8 mouse cellular contexts compared by ENCODE assay signal in genomic region chr9:123365942-123366707, GRCm38 (mm10). TPM values are rescaled to one million over a fixed set of nuclear protein-coding genes. Genes with fewer than 3 reads are reported as not detected.
DNase-seq lines count a peak whose midpoint lies in the region; TF ChIP-seq lines count a peak whose summit lies in the region.

No protein-coding gene starts in this region.

- no peaks in the 10 kb centered on the region for H3K36me3 ChIP-seq in spleen, adult 2 months (ENCODE audit: control insufficient read depth, insufficient read depth, low read length)
- H3K36me3 ChIP-seq in myocyte (ENCODE audit: control insufficient read depth, insufficient read depth) = no peaks in the 10 kb centered on the region

- H3K4me3 ChIP-seq in cerebellum, adult 2 months (replicated peaks; ENCODE audit: insufficient read depth, low read depth, low read length) = peak overlapping the region; percentile 90
- H3K4me3 ChIP-seq in spleen, adult 2 months (ENCODE audit: extremely low read depth, insufficient read depth, insufficient read length) = peak overlapping the region; percentile 80
- peak overlapping the region; percentile 63 for H3K4me3 ChIP-seq in myocyte

- peak overlapping the region; percentile 13; the same call in 1 of the 2 replicates for H3K27ac ChIP-seq in cerebellum, adult 2 months (ENCODE audit: insufficient read depth, low read length)
- H3K27ac ChIP-seq in spleen, adult 2 months (ENCODE audit: insufficient read depth, low read length) = no peak overlapping the region

- H3ac ChIP-seq in myocyte (ENCODE audit: control insufficient read depth, insufficient read length) = peak overlapping the region; percentile 6

- no peak for TF ChIP-seq POLR2A in cerebellum, adult 2 months (IDR thresholded peaks at IDR 0.05; ENCODE audit: borderline replicate concordance, insufficient read depth, low read length)
- no peak for TF ChIP-seq POLR2A in spleen, adult 2 months (IDR thresholded peaks at IDR 0.05; ENCODE audit: low read depth, low read length)
- no peak for TF ChIP-seq POLR2A in myocyte (IDR thresholded peaks at IDR 0.05; ENCODE audit: insufficient read length, low read depth)

- no peaks in the 10 kb centered on the region for H3K79me2 ChIP-seq in myocyte (ENCODE audit: control insufficient read depth, insufficient read depth)

- no peaks in the 10 kb centered on the region for H3K4me1 ChIP-seq in cerebellum, adult 2 months (ENCODE audit: control insufficient read depth, insufficient read depth, low read length)
- no peaks in the 10 kb centered on the region for H3K4me1 ChIP-seq in spleen, adult 2 months (ENCODE audit: control insufficient read depth, insufficient read depth, insufficient read length)

- no peak for DNase-seq in cerebellum, adult 2 months
- DNase-seq in cerebellum, postnatal 25 days = no peak
- DNase-seq in spleen, adult 2 months (ENCODE audit: low read depth in 1 of 2, low spot score in 2 of 2) = no peak
- DNase-seq in spleen, adult 12 weeks (ENCODE audit: low spot score) = no peak
- DNase-seq in induced T-regulatory cell, adult 2 months (ENCODE audit: low read depth) = peak; percentile 29
- DNase-seq in c-Kit-positive CD71-positive TER-119-positive erythroid progenitor cells, embryonic 14.5 days (ENCODE audit: low spot score) = no peak
- DNase-seq in kidney, adult 9 months = no peak

- WGBS in cerebellum, adult 2 months = 24% methylated on average over 9 of the region's 9 CpGs
- WGBS in spleen, adult 2 months = 37% methylated on average over 9 of the region's 9 CpGs

- H3K4me2 ChIP-seq in myocyte (ENCODE audit: low read depth) = peak overlapping the region; percentile 84

- no peaks in the 10 kb centered on the region for H3K27me3 ChIP-seq in cerebellum, adult 2 months (ENCODE audit: control insufficient read depth, insufficient read depth, low read length)
- H3K27me3 ChIP-seq in spleen, adult 2 months (ENCODE audit: control insufficient read depth, insufficient read depth, low read length) = no peaks in the 10 kb centered on the region
- no peaks in the 10 kb centered on the region for H3K27me3 ChIP-seq in myocyte (ENCODE audit: control insufficient read depth, insufficient read depth, insufficient read length)

- no peak for TF ChIP-seq CTCF in cerebellum, adult 2 months (IDR thresholded peaks at IDR 0.05; ENCODE audit: borderline replicate concordance, insufficient read depth, low read depth, low read length)
- TF ChIP-seq CTCF in spleen, adult 2 months (IDR thresholded peaks at IDR 0.05; ENCODE audit: extremely low read depth, insufficient read depth, insufficient read length, insufficient replicate concordance) = no peak

TF ChIP-seq in myocyte, 11 proteins besides CTCF, POLR2A, EP300 and RAD21:
- no peak for TF ChIP-seq TCF3 (IDR thresholded peaks at IDR 0.05; ENCODE audit: insufficient read length, low read depth)
- no peak for TF ChIP-seq USF1 (IDR thresholded peaks at IDR 0.05; ENCODE audit: low read depth)
- no peak for TF ChIP-seq TCF12 (IDR thresholded peaks at IDR 0.05; ENCODE audit: insufficient read depth, poor library complexity, severe bottlenecking)
- TF ChIP-seq CEBPB (IDR thresholded peaks at IDR 0.05; ENCODE audit: insufficient read depth, poor library complexity, severe bottlenecking) = no peak
- no peak for TF ChIP-seq MYOD1 (IDR thresholded peaks at IDR 0.05; ENCODE audit: control insufficient read depth in 1 of 3, insufficient read length in 2 of 3, low read depth in 2 of 3)
- no peak for TF ChIP-seq SRF (IDR thresholded peaks at IDR 0.05; ENCODE audit: control insufficient read depth, insufficient read length, low read depth)
- no peak for TF ChIP-seq E2F4 (IDR thresholded peaks at IDR 0.05; ENCODE audit: insufficient read depth)
- TF ChIP-seq MAX (IDR thresholded peaks at IDR 0.05; ENCODE audit: low read depth) = no peak
- TF ChIP-seq MYOG (IDR thresholded peaks at IDR 0.05; ENCODE audit: control insufficient read depth in 1 of 3, insufficient read depth in 1 of 3, insufficient read length in 2 of 3, low read depth in 2 of 3) = no peak
- no peak for TF ChIP-seq POLR2AphosphoS2 (IDR thresholded peaks at IDR 0.05; ENCODE audit: insufficient read length, low read depth)
- no peak for TF ChIP-seq REST (IDR thresholded peaks at IDR 0.05; ENCODE audit: insufficient read depth, insufficient read length)

RNA-seq across cellular contexts. Expression of gene Lars2, which starts 0.6 kb away (rescaled TPM):
- polyA plus RNA-seq in cerebellum, adult 2 months (2012; rRNA removed) = 2,134 and 2,230 TPM in 2 replicates
- polyA plus RNA-seq in spleen, adult 2 months (2012; rRNA removed) = 357 and 617 TPM in 2 replicates
- polyA plus RNA-seq in myocyte (2012; fragmentation: generic; extraction: Trizol) = 579 TPM
